Mouse (Mus musculus) CH12.LX (cell line): Measurements from ENCODE around the gene Kat2b.

Experiments
- BHLHE40 ChIP-seq: IDR thresholded peaks from 2 replicates; pipeline ENCODE4 v1.6.1; 2011; ENCODE audit warnings: mild to moderate bottlenecking, low read depth, low read length, improper control_type of control experiment
- CHD1 ChIP-seq: IDR thresholded peaks from 2 replicates; pipeline ENCODE4 v1.6.1; 2012; ENCODE audit warnings: low read depth, low read length, improper control_type of control experiment, inconsistent platforms
- CTCF ChIP-seq, 2 experiments: IDR thresholded peaks in 1 of 2; conservative IDR thresholded peaks in 1 of 2; 2 replicates each; pipeline ENCODE4 v1.5.1; 2011 to 2012; ENCODE audit warnings: low read depth in 2 of 2, low read length in 2 of 2, improper control_type of control experiment in 1 of 2, inconsistent platforms in 1 of 2, mild to moderate bottlenecking in 1 of 2, moderate library complexity in 1 of 2
- E2F4 ChIP-seq: IDR thresholded peaks from 2 replicates; pipeline ENCODE4 v1.6.1; 2011; ENCODE audit warnings: low read depth, low read length, improper control_type of control experiment; ENCODE audit not compliant: insufficient replicate concordance
- EP300 ChIP-seq: IDR thresholded peaks from 2 replicates; pipeline ENCODE4 v1.6.1; 2011; ENCODE audit warnings: low read length, improper control_type of control experiment
- POLR2A ChIP-seq: IDR thresholded peaks from 2 replicates; pipeline ENCODE4 v1.6.1; 2011; ENCODE audit warnings: low read depth, mild to moderate bottlenecking, improper control_type of control experiment, low read length
- RAD21 ChIP-seq: IDR thresholded peaks from 2 replicates; pipeline ENCODE4 v1.6.1; 2011; ENCODE audit warnings: low read depth, mild to moderate bottlenecking, low read length, improper control_type of control experiment, moderate library complexity
- SIN3A ChIP-seq: IDR thresholded peaks from 2 replicates; pipeline ENCODE4 v1.6.1; 2012; ENCODE audit warnings: low read length, improper control_type of control experiment, inconsistent platforms
- TBP ChIP-seq: conservative IDR thresholded peaks from 2 replicates; pipeline ENCODE4 v1.6.1; 2011; ENCODE audit warnings: low read depth, low read length, improper control_type of control experiment
- ZNF384 ChIP-seq: IDR thresholded peaks from 2 replicates; pipeline ENCODE4 v1.6.1; 2012; ENCODE audit warnings: low read depth, low read length, improper control_type of control experiment, inconsistent platforms

DNA sequence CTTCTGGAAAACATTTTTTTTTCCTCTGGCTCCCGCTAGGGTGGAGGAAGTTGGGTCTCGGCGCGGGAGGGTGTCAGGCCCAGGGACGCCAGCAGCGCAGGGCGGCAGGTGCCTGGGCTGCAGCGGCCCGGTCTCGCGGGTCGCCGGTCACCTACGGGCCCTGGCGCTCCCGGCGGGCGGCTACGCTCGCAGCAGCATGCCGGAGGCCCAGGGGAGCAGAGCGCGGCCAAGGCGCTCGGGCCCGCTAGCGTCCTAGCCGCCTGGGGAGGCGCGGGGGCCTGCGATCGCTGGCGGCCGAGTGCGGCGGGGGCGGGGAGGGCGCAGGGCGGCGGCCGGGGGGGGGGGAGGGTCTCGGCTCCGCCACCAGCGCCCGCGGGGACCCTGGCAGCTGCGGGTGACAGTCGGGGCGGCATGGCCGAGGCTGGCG lies 271 bp downstream of the Kat2b start:
- TF ChIP-seq EP300 = no peak
- no peak for TF ChIP-seq TBP
- TF ChIP-seq E2F4 = no peak
- no peak for TF ChIP-seq ZNF384
- peak in 1 of 2 experiments; percentile 9; a peak in 1 of 4 replicates for TF ChIP-seq CTCF (conservative IDR thresholded peaks at IDR 0.05 in 1 of 2, IDR thresholded peaks at IDR 0.05 in 1 of 2; ENCODE audit: low read depth in 2 of 2, low read length in 2 of 2)
- 0 out of 2 replicates have a peak, but pooled peaks have one; percentile 26 for TF ChIP-seq CHD1
- peak; percentile 53; the same call in 1 of the 2 replicates for TF ChIP-seq POLR2A
- TF ChIP-seq RAD21 = no peak
- TF ChIP-seq SIN3A = no peak
- TF ChIP-seq BHLHE40 = no peak; the same call in 1 of the 2 replicates
